Mouse (Mus musculus) ES-E14 (cell line): ENCODE measurements around the gene Etnk1. TPM values are rescaled to one million over a fixed set of nuclear protein-coding genes. Genes with fewer than 3 reads are reported as not detected.

ENCODE experiments used
- DNase-seq: peaks from one replicate; pipeline ENCODE4 v3.0.0-alpha.2; 2013; ENCODE audit warnings: low read depth, low spot score
- H3K27ac ChIP-seq: 2 replicates; pipeline ENCODE4 v1.5.1; 2012; ENCODE audit warnings: low read depth, mild to moderate bottlenecking, low read length, moderate library complexity, mixed read lengths; ENCODE audit not compliant: poor library complexity, insufficient read depth, severe bottlenecking
- H3K36me3 ChIP-seq: 2 replicates; pipeline ENCODE4 v1.6.1; 2012; ENCODE audit warnings: mild to moderate bottlenecking, low read length, moderate library complexity, mixed read lengths; ENCODE audit not compliant: control insufficient read depth, poor library complexity, insufficient read depth, severe bottlenecking
- H3K4me1 ChIP-seq, 2 experiments: fragments of 150-350 bp in 1 of 2; sonication (generic) in 1 of 2; 2 replicates each; pipeline ENCODE4 v1.6.1; 2012; ENCODE audit warnings: low read length in 2 of 2, mild to moderate bottlenecking in 1 of 2, mixed read lengths in 1 of 2; ENCODE audit not compliant: control insufficient read depth in 2 of 2, insufficient read depth in 2 of 2, poor library complexity in 1 of 2
- H3K4me3 ChIP-seq, 2 experiments: fragments of 150-350 bp in 1 of 2; sonication (generic) in 1 of 2; 2 replicates each; pipeline ENCODE4 v1.5.1; 2012; ENCODE audit warnings: low read length in 2 of 2, low read depth in 1 of 2, mild to moderate bottlenecking in 1 of 2, mixed read lengths in 1 of 2; ENCODE audit not compliant: insufficient read depth in 1 of 2, poor library complexity in 1 of 2, severe bottlenecking in 1 of 2
- H3K9ac ChIP-seq: 2 replicates; pipeline ENCODE4 v1.6.1; 2012; ENCODE audit warnings: low read depth, mild to moderate bottlenecking, low read length, mixed read lengths; ENCODE audit not compliant: poor library complexity, insufficient read depth, severe bottlenecking
- H3K9me3 ChIP-seq: fragments of 150-350 bp; sonication (generic); 2 replicates; pipeline ENCODE4 v1.6.1; 2012; ENCODE audit warnings: low read depth, mild to moderate bottlenecking, low read length; ENCODE audit not compliant: control insufficient read depth, insufficient read depth
- CHD2 ChIP-seq: IDR thresholded peaks from 2 replicates; pipeline ENCODE4 v1.6.1; 2014; ENCODE audit warnings: mild to moderate bottlenecking, low read depth, low read length, inconsistent platforms
- HCFC1 ChIP-seq: IDR thresholded peaks from 2 replicates; pipeline ENCODE4 v1.6.1; 2012; ENCODE audit warnings: low read length, inconsistent platforms, borderline replicate concordance; ENCODE audit not compliant: insufficient read depth
- MAFK ChIP-seq: IDR thresholded peaks from 2 replicates; pipeline ENCODE4 v1.6.1; 2014; ENCODE audit warnings: mild to moderate bottlenecking, low read depth, low read length, inconsistent platforms; ENCODE audit not compliant: insufficient read depth
- ZC3H11A ChIP-seq: IDR thresholded peaks from 2 replicates; pipeline ENCODE4 v1.6.1; 2012; ENCODE audit warnings: low read depth, mild to moderate bottlenecking, inconsistent platforms, low read length, borderline replicate concordance
- ZNF384 ChIP-seq: IDR thresholded peaks from 2 replicates; pipeline ENCODE4 v1.6.1; 2012; ENCODE audit warnings: low read depth, low read length, inconsistent platforms
- in situ Hi-C, 2 experiments: fragments of 600-800 bp; cut with MboI; formaldehyde crosslinking; loops; one replicate each; pipeline ENCODE4 v1.15.1; 2025; ENCODE audit warnings: low sequenced_read_pairs in 2 of 2, inconsistent platforms in 1 of 2; ENCODE audit not compliant: unreplicated experiment in 2 of 2
- total RNA-seq: library from RNA; depleted of rRNA; stranded (reverse); fragments of 300-350 nt; gene quantifications from 2 replicates; pipeline ENCODE4 v1.2.3, GENCODE M21; 2012

The Etnk1 gene
- total RNA-seq, 1 experiment = 75.7 TPM

- no peak for DNase-seq
- no peaks in the 10 kb centered on the region for H3K36me3 ChIP-seq
- no peak overlapping the region for H3K9ac ChIP-seq
- no peaks in the 10 kb centered on the region for H3K4me1 ChIP-seq
- TF ChIP-seq CHD2 (no peak), HCFC1 (no peak), MAFK (no peak), ZNF384 (no peak), ZC3H11A (no peak)
- H3K4me3 ChIP-seq = no peak overlapping the region
- no peak overlapping the region for H3K27ac ChIP-seq
- H3K9me3 ChIP-seq = no peaks in the 10 kb centered on the region
- in situ Hi-C loops = no loop called here
Observed at GRCm38 (mm10) chr6:143230888-143231287, 63.9 kb downstream of the Etnk1 start.

DNA sequence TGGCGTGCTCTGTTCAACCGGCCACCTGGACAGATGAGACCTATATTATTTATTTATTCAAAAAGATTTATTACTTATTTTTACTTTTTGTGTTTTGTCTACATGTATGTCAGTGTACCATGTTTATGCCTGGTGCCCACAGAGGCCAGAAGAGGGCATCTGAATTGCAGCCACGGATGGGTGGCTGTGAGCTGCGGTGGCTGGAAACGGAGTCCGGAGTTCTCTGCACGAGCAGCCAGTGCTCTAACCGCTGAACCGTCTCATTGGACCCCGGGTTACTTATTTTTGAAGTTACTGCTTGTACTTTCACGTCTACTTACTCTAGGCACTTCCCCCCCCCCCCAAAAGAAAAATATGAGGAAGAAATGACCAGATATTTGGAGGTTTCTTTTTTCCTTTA, 65.7 kb downstream of the Etnk1 start:
- Histone ChIP-seq H3K9ac (no peak overlapping the region), H3K9me3 (no peaks in the 10 kb centered on the region), H3K27ac (no peak overlapping the region), H3K4me1 (no peaks in the 10 kb centered on the region), H3K36me3 (no peaks in the 10 kb centered on the region), H3K4me3 (no peak overlapping the region)
- in situ Hi-C loops = no loop called here
- no peak for DNase-seq
- TF ChIP-seq ZC3H11A (no peak), CHD2 (no peak), MAFK (no peak), ZNF384 (no peak)

DNA sequence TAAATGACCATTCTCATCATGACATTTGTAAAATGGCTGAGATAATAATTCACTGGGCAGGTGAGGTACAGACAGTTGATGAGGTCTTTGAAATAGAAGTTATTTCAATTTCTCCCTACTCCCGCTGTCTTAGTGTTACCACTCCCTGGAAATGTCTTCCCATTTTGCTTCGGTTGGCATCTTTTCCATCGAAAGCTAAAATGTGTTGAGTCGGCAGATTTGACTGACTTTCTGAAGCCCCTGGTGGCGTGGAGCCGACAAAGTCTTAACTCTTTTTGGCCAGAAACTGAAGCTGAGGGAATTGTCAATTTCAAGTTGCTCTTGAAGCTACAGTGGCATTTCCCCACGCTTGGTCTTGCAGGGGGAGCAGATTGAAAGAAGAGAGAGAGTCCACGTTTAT, 67.8 kb downstream of the Etnk1 start:
- no peaks in the 10 kb centered on the region for H3K36me3 ChIP-seq
- in situ Hi-C loops = no loop called here
- TF ChIP-seq ZC3H11A = no peak
- TF ChIP-seq CHD2 = no peak
- TF ChIP-seq ZNF384 = no peak
- TF ChIP-seq MAFK = peak; percentile 94
- TF ChIP-seq HCFC1 = no peak

DNA sequence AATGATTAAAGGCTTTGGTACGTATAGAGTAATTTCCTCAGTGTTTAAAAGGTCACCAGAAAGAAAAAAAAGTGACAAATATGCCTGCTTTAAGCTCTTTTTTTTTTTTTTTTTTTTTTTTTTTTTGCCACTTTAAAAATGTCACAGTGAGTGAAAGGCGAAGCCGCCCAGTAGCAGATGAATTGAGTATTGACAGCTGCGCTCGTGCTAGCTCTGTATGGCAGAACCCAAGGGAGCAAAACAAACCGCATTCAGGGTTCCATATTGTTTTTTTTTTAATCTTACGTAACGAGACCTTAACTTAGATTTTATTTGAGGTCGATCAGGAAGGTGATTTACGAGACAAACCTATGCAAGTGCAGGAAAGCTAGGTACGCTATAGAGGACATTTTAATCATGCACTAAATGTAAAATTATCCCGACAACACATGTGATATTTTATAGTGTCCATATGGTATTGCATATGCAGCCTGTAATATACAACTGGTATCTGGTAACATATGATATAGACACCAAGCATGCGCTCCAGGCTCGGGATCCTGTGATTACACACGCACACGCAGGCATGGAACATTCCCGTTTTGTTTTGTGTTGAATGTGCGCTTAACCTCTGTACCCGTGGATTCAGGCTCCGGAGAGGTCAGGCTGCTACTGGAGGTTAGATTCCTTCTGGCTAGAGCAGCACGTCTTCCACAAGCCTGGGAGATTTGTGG, 72.5 kb downstream of the Etnk1 start:
- no peaks in the 10 kb centered on the region for H3K9me3 ChIP-seq
- no peak overlapping the region for H3K27ac ChIP-seq
- no peak overlapping the region for H3K4me3 ChIP-seq
- in situ Hi-C loops = no loop called here
- H3K36me3 ChIP-seq = no peaks in the 10 kb centered on the region
- no peaks in the 10 kb centered on the region for H3K4me1 ChIP-seq
- no peak for TF ChIP-seq ZNF384
- TF ChIP-seq MAFK = no peak
- TF ChIP-seq HCFC1 = no peak
- no peak for TF ChIP-seq ZC3H11A
- TF ChIP-seq CHD2 = no peak
- no peak for DNase-seq
- H3K9ac ChIP-seq = no peak overlapping the region

More for the DNA sequence above, 67.8 kb downstream of the Etnk1 start:
- Histone ChIP-seq H3K9ac (no peak overlapping the region), H3K4me1 (no peaks in the 10 kb centered on the region), H3K27ac (no peak overlapping the region), H3K4me3 (no peak overlapping the region), H3K9me3 (no peaks in the 10 kb centered on the region)
- DNase-seq = no peak

DNA sequence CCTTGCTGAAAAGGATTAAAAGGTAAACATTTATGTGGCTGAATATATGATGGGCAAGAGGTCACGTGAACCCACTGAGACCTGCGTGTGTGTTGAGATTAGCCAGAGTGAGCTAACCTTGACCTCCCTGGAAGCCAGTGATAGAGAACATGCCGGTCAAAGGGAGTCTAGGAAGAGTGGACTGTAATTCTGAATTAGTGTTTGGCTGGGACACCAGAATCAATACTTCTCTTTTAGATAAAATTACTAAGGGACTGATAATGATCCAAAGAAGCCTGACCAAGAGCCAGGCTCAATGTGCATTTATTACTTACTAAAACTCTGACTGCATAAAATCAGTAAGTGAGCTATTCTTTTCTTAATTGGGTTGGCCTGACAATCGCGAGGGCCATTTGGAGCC, 76.2 kb downstream of the Etnk1 start:
- Histone ChIP-seq H3K9me3 (no peaks in the 10 kb centered on the region), H3K4me1 (no peaks in the 10 kb centered on the region), H3K4me3 (no peak overlapping the region), H3K9ac (no peak overlapping the region), H3K27ac (no peak overlapping the region), H3K36me3 (no peaks in the 10 kb centered on the region)
- no peak for TF ChIP-seq MAFK
- TF ChIP-seq ZNF384 = no peak
- no peak for TF ChIP-seq CHD2
- no peak for TF ChIP-seq HCFC1
- TF ChIP-seq ZC3H11A = no peak
- DNase-seq = no peak
- in situ Hi-C loops = no loop called here
